Comparison of ENCODE assay signal across 8 mouse cellular contexts in genomic region chr17:6316379-6317126, GRCm38 (mm10). TPM values are rescaled to one million over a fixed set of nuclear protein-coding genes. Genes with fewer than 3 reads are reported as not detected.
DNase-seq lines count a peak whose midpoint lies in the region; ATAC-seq and TF ChIP-seq lines count a peak whose summit lies in the region.
"Not testable (repeated sequence)": the region's sequence is repeated elsewhere in the genome, so short reads cannot be mapped to it uniquely, and the experiment has no call there.

No protein-coding gene starts in this region.

- H3K79me2 ChIP-seq in liver, adult 2 months (ENCODE audit: control insufficient read depth, insufficient read depth, low read length) = not testable (repeated sequence)

- H3K4me1 ChIP-seq in embryonic facial prominence, embryonic 15.5 days; heart, embryonic 12.5 days (replicated peaks); liver, adult 2 months (ENCODE audit: control insufficient read depth, insufficient read depth, low read length); midbrain, embryonic 15.5 days: not testable (repeated sequence)

- peak overlapping the region; percentile 43 for H3K4me3 ChIP-seq in embryonic facial prominence, embryonic 15.5 days (replicated peaks)
- H3K4me3 ChIP-seq in heart, embryonic 12.5 days = peak overlapping the region; percentile 54
- H3K4me3 ChIP-seq in liver, adult 2 months (ENCODE audit: insufficient read depth, low read depth, low read length) = peak overlapping the region; percentile 61
- peak overlapping the region; percentile 45 for H3K4me3 ChIP-seq in midbrain, embryonic 15.5 days

- not testable (repeated sequence) for H3K27ac ChIP-seq in embryonic facial prominence, embryonic 15.5 days (replicated peaks); heart, embryonic 12.5 days (ENCODE audit: poor library complexity, severe bottlenecking); liver, adult 2 months (replicated peaks; ENCODE audit: insufficient read depth, low read depth, low read length)
- peak overlapping the region; percentile 77 for H3K27ac ChIP-seq in midbrain, embryonic 15.5 days

- not testable (repeated sequence) for H3K27me3 ChIP-seq in embryonic facial prominence, embryonic 15.5 days; heart, embryonic 12.5 days (replicated peaks); liver, adult 2 months (ENCODE audit: control insufficient read depth, insufficient read depth, low read length); midbrain, embryonic 15.5 days (replicated peaks)

- not testable (repeated sequence) for H3K9ac ChIP-seq in embryonic facial prominence, embryonic 15.5 days
- H3K9ac ChIP-seq in heart, embryonic 12.5 days = peak overlapping the region; percentile 71; the same call in 1 of the 2 replicates
- H3K9ac ChIP-seq in liver, adult 2 months (ENCODE audit: low read depth, low read length) = peak overlapping the region; percentile 55
- H3K9ac ChIP-seq in midbrain, embryonic 15.5 days = peak overlapping the region; percentile 42; the same call in 1 of the 2 replicates

- not testable (repeated sequence) for TF ChIP-seq CTCF in liver, adult 2 months (IDR thresholded peaks at IDR 0.05; ENCODE audit: low read depth, low read length)

- not testable (repeated sequence) for TF ChIP-seq POLR2A in liver, adult 2 months (IDR thresholded peaks at IDR 0.05; ENCODE audit: extremely low read depth, insufficient read depth, low read length)

- H3K4me2 ChIP-seq in embryonic facial prominence, embryonic 15.5 days (replicated peaks) = peak overlapping the region; percentile 65
- H3K4me2 ChIP-seq in heart, embryonic 12.5 days = peak overlapping the region; percentile 78
- H3K4me2 ChIP-seq in midbrain, embryonic 15.5 days = peak overlapping the region; percentile 54

- WGBS in embryonic facial prominence, embryonic 15.5 days = 2% methylated on average over 38 of the region's 38 CpGs
- 3% methylated on average over 38 of the region's 38 CpGs for WGBS in heart, embryonic 12.5 days
- WGBS in liver, adult 2 months = 4% methylated on average over 38 of the region's 38 CpGs
- 3% methylated on average over 38 of the region's 38 CpGs for WGBS in midbrain, embryonic 15.5 days

- peak; percentile 67 for DNase-seq in 3134 (ENCODE audit: extremely low read depth, insufficient read length, low spot score)
- DNase-seq in adrenal gland, postnatal 4 days (ENCODE audit: low spot score in 2 of 2) = peak; percentile 32 to 42
- DNase-seq in kidney, adult 9 months = peak; percentile 50
- DNase-seq in liver, adult 2 months (ENCODE audit: extremely low read depth, low read depth, low spot score) = not testable (repeated sequence)
- DNase-seq in spleen, postnatal 14 days (ENCODE audit: low spot score in 2 of 2) = peak; percentile 49 to 60

- H3K9me3 ChIP-seq in embryonic facial prominence, embryonic 15.5 days (replicated peaks); heart, embryonic 12.5 days (replicated peaks); midbrain, embryonic 15.5 days: not testable (repeated sequence)

- not testable (repeated sequence) for H3K36me3 ChIP-seq in embryonic facial prominence, embryonic 15.5 days; heart, embryonic 12.5 days; liver, adult 2 months (ENCODE audit: control insufficient read depth, insufficient read depth, low read length); midbrain, embryonic 15.5 days (replicated peaks)

- ATAC-seq in embryonic facial prominence, embryonic 15.5 days (ENCODE audit: insufficient number of reproducible peaks, low FRiP score, low TSS enrichment, low read depth) = peak; percentile 50; the same call in 1 of the 2 replicates
- ATAC-seq in heart, embryonic 12.5 days (ENCODE audit: insufficient number of reproducible peaks, low FRiP score) = peak; percentile 50
- peak; percentile 73 for ATAC-seq in midbrain, embryonic 15.5 days (replicated peaks)

RNA-seq across cellular contexts. Expression of gene Dynlt1a, which starts 0.7 kb away (rescaled TPM):
- total RNA-seq in adrenal gland, postnatal 4 days (2021) = 10 to 100 TPM in 1 of 2 experiments, 1 to 10 TPM in 1; 9.6 to 11.8 TPM
- 14.8 and 17.2 TPM in 2 replicates for polyA plus RNA-seq in embryonic facial prominence, embryonic 15.5 days (2015; fragmentation: Nextera tagmentation; extraction: Ambion mirVana)
- 10.9 and 12.3 TPM in 2 replicates for polyA plus RNA-seq in heart, embryonic 12.5 days (2016; fragmentation: Nextera tagmentation; extraction: Ambion mirVana)
- total RNA-seq in liver, adult 2 months (2014; rRNA removed) = 1.2 and 1.3 TPM in 2 replicates
- polyA plus RNA-seq in liver, adult 2 months (2012; rRNA removed) = 0.88 and 1.0 TPM in 2 replicates
- 55.4 and 59.4 TPM in 2 replicates for polyA plus RNA-seq in midbrain, embryonic 15.5 days (2015; fragmentation: Nextera tagmentation; extraction: Ambion mirVana)

RNA-seq across cellular contexts. Expression of gene Tmem181a, which starts 59.9 kb away (rescaled TPM):
- total RNA-seq in adrenal gland, postnatal 4 days (2021) = 10 to 100 TPM; 20.7 to 22.2 TPM
- 19.4 and 21.0 TPM in 2 replicates for polyA plus RNA-seq in embryonic facial prominence, embryonic 15.5 days (2015; fragmentation: Nextera tagmentation; extraction: Ambion mirVana)
- polyA plus RNA-seq in heart, embryonic 12.5 days (2016; fragmentation: Nextera tagmentation; extraction: Ambion mirVana) = 23.7 and 24.5 TPM in 2 replicates
- 3.4 TPM in 2 replicates for total RNA-seq in liver, adult 2 months (2014; rRNA removed)
- polyA plus RNA-seq in liver, adult 2 months (2012; rRNA removed) = 2.8 and 3.0 TPM in 2 replicates
- 51.9 and 57.8 TPM in 2 replicates for polyA plus RNA-seq in midbrain, embryonic 15.5 days (2015; fragmentation: Nextera tagmentation; extraction: Ambion mirVana)
